Mouse (Mus musculus) spleen, adult 12 weeks (tissue): Measurements from ENCODE around the gene Txlnb.

ENCODE experiments used
- DNase-seq: peaks from one replicate; pipeline ENCODE4 v3.0.0; 2022; ENCODE audit warnings: low spot score

The Txlnb gene

DNA sequence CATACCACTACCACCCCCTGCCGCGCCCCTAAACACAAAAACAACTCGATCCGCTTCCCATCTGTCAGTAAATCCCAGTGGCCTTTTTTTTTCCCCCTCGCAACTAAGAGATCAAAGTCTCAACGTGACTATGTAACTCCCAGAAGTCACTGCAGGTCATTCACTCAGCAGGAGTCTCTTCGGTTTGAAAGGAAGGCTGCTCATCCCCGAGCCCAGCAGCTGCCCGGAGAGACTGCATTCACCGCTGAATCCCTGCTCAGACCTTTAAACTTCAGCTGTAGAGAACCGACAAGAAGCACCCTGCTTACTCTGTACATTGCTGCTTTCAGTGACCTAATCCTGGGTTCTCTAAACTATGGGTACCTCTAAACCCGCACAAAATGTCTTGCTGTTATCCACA, 31.4 kb downstream of the Txlnb start:
- DNase-seq, result no peak

DNA sequence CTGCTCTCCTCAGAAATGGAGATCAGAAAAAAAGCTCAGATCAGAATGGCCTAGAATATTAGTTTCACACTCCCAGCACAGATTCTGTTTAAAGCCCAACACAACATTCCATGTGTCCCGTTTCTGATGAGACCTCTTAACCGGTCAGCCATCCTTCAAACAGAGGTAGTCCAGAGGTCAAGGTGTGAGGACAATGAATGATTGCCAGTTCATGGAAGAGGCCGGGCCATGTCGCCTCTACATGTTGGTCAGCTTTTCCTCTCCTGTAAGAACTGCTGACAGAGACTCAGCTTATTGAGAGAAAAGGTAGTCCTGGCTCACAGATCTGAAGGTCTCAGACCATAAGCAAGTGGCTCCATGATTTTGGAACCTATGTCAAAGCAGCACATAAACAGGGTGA, 33.2 kb downstream of the Txlnb start:
- DNase-seq, result no peak

DNA sequence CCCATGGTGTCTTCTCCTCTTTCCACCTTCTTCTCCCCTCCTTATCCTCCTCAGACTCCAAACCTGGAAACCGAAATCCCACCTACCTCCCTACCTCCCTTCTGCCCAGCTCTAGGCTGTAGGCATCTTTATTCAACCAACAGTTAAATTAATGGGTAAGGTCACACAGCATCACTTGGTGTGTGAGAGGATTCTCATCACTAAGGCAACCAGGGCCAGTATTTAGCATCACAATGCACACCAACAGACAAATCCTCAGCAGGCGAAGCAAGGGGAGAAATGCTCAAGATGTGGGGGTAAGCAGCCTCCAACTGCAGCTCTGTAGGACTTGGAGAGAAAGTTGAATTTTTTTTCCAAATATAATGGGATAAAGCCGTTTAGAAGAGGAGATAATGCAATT, 35.0 kb downstream of the Txlnb start:
- DNase-seq, result no peak

DNA sequence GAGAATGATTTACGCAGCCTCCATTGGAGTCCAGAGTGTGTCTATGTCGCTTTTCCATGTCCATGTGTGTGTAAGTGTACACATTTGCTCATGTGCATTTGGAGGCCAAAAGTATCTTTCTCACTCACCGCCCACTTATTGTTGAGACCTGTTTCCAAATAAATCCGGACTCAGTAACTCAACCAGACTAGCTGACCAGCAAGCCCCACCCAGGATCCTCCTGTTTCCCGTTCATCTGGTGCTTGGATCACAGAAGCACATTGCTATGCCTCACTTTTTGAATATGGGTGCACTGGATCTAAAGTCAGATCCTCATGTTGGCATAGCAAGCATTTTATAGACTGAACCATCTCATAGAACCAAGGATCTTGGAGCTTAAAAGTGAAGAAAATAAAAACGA, 39.0 kb downstream of the Txlnb start:
- no peak for DNase-seq

DNA sequence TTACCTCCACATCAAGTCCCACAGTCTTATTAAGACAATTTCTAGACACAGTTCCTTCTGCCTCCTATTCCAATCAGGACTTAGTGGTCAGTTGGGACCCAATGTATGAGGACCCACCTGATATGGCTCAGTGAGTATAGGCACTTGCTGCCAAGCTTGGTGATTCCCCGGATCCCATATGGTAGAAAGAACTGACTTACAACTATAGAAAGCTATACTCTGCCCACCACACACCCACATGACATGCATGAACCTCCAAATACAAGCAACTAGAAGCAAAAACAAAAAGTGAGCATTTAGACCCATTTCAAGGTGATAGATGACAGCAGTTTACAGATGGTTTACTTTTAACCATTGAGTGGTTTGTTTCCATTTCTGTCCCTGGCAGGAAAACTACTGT, 40.2 kb downstream of the Txlnb start:
- DNase-seq, result no peak

DNA sequence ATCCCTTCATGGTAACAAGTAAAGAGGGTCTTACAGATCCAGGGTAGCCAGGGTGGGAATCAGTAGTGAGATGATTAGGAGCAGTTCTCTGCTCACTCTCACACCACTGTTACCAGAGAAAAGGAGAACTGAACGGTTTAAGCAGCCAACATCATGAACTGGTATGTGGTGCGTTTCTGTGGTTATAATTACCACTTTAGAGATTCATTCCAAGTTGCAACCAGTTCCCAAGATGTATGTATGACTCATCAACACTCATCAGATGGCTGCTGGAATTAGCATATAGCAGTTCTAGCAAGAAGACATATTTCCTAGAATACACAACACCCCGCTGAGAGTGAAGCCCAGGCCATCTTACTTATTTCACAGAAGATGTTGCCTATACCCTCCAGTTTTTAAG, 46.0 kb downstream of the Txlnb start:
- no peak for DNase-seq

DNA sequence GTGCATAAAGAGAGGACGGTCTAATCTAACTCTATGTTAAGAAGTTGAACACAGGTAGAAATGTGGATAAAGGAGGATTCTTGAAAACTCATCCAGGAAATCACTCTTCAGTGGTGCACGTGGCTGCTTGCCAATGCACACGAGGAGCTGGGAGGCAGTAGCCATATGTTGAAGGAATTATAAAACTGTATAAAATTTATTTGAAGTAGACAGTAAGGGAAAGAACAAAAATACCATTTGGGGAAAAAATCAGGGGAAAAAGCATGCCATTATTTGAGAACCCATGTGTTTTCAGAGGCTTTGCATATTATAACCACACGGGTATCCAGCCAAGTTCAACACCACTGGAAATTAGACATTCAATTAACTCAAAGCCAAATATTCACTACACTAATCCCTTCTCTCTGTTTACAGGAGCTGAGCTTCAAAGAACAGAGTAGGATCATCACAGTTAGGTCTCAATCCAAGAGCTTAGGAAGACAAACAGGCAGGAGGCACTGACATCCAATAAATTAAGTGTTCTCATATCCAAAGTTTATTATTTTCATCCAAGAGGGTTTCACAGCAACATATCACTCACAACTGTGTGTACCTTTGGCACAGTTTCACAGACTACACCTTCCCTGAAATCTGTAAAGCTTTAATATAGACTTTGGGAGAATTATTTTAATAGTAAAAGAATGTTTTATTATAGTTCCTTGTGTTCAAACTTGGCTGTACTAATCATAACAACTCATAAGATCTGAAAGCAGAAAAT, 48.9 kb downstream of the Txlnb start:
- no peak for DNase-seq

DNA sequence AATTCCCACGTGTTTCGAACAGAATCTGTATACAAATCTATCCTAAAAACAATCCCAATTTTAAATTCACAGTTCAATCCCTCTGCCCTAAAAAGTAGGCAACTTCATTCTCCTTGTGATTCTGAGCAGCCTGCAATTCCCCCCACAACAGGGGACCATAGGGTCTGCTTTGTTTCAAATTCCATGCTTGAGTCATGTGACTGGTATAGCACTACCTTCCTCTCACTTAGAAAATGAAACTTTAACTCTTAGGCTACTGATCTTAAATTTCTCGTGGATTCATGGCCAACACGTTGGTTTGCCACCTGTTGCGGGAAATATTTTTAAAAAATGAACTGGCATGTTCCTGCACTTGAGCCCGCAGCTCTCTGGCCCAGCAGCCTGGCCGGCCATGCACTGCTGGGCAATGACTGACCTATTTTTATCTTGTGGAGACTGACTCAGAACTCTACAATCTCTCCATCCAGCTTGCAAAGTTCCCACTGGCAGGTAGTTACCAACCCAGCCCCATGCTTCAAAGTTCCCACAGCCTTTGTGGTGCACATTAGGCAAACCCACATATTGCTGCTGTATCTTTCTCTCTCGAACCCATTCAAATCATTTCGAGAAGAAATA, 61.7 kb downstream of the Txlnb start:
- DNase-seq, result no peak

DNA sequence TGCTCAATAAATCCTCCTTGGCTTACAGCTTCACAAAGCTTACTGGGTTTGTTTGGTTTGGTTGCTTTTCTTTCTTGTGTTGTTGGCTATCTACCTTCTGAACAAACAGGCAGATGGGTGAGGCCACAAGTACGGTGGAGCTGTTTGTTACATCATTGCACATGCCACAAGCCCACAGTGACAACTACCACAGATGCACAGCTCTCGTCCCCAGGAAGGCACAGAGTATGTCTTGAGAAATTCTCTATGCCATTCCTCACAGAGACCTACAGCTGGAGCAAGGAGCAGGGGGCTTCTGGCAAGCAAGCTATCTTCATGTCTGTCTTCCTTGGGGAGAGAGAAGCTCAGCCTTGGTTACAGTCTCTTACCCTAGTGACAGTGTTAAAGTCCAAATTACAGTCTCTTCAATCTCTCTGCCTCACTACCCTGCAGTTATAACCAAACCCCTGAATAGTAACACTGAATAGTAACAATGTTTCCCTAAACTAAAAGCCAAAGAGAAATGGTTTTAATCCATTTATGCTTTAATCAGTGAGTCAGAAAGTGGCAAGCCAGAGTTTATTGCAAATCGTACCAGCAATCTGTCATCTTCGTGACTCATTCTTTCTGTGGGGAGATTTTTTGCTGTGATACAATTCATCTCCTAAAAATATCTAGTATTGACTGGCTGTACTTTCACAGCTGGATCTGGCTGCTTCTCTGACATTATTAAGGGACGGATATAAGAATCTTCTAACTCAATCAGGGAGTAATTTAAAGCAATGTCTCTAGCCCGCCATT, 64.9 kb downstream of the Txlnb start:
- DNase-seq, result no peak

DNA sequence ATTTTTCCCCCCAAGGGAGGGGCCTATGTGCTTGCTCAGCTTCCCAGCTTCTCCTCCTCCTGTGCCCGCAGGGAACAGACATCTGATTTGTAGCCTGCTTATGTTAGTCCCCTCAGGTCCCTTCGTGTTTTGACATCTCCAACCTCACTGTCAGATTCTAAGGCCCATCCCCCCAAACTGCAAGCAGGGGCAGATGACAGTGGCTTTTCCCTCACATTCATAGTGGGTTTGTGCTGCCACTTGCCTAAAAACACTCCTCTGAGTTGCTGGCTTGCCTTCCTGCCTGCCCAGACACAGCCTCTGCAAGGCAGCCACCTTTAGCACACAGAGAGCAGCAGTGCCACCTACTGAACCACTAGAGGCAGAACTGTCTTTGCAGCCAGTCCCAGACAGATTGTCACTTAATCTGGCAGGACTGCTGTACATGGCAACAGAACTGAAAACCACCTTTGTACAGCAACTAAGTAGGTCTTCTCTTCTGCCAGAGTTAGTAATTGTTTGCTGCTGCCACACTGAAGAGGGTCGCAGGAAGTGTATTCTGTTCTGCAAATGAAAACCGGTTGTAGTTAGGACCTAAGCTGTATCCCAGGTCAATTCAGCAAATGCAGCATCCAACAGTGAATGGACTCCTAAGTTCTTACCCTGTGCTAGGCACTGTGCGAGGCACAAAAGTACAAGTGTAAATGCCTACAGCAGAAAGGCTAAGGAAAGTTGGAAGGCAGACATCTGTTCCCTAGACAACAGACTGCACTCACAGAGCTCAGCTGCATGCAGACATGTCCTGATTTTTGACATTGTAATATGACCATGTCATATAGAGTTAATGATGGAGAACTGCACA, 74.0 kb downstream of the Txlnb start:
- DNase-seq, result no peak

DNA sequence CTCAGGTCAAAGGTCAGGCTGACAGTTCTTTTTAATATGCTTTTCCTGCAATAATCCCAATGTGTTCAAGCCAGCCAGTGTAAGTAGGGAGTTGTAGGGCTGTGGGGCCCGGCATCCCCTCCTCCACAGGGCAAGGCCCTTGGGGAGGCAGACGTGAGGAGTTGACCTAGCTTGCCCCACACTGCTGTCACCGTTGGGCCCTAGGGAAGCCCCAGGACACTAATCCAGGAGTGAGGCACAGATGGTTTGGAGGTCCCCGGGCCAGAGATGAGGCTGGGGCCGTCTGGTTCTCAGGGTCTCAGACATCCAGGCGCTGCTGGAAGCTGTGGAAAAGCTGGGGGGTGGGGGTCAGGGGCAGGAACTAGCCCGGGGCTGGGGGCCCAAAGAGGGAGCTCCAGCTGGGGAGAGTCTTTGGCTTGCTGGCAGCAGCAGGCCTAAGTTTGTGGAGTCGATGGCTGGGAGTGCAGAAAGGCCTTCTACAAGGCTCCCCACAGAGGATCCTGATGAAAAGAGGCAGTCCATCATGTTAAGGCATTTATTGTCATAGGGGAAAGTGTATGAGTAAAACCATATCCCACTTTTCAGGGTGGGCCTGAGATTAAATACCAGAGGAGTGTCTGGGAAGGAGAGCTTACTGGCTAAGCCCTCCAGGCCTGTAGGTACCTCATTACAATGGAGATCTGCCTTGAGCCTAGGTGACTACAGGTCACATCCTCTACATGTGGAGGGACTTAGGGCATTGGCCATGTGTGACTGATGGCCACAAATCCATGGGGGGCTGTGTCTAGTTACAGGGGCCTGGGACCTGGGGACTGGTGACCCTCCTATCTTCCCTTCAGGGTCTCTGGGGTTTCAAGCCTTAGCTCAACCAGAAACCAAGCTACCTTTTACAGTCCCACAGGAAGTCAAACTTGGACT, 82.2 kb downstream of the Txlnb start:
- no peak for DNase-seq

DNA sequence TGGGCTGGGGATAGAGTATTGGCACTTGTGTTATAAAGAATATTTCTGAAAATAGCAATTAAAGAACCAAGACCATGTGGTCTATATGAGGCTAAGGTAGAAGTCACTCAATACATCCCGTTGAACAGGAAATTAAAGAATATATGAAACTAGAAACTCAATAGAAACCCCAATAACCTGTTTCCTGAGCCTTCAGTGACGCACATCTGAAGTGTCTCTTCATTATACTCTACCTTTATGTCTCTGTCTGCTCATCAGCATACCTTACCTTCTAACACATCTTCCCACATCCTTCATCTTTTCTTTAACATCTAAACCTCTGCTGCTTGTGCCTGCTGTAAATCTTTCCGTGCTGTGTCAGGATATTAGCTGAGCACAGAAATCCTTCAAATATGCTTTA, 84.0 kb downstream of the Txlnb start:
- no peak for DNase-seq

DNA sequence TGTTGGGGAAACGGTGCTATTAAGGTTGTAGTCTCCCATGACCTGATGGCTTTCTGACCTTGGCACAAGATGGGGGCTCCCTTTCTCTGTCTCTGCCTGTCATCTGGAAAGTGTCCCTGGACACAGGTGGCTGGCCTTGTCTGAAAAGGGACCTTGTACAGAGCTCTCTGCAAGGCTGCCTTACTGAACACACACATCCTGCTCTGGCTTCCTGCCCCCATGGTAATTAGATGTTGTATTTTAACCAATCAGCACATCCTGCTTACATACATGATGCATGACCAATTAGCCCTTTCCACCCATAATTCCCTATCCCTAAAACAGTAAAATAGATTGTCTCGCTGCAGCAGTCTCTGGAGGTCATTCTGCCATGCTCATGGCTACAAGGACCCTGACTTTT, 84.7 kb downstream of the Txlnb start:
- DNase-seq, result no peak
